Mouse (Mus musculus) MEL (cell line): Measurements from ENCODE around the gene Sema6d. TPM values are rescaled to one million over a fixed set of nuclear protein-coding genes. Genes with fewer than 3 reads are reported as not detected.

Source experiments
- DNase-seq: peaks from one replicate; pipeline ENCODE4 v3.0.0; 2011; ENCODE audit warnings: low read depth, low spot score
- H3K27ac ChIP-seq: 2 replicates; pipeline ENCODE4 v1.5.1; 2012; ENCODE audit warnings: low read depth, mild to moderate bottlenecking, control low read depth, low read length, moderate library complexity; ENCODE audit not compliant: control insufficient read depth
- H3K27me3 ChIP-seq, 2 experiments: fragments of 150-350 bp in 1 of 2; sonication (generic) in 1 of 2; 2 replicates each; pipeline ENCODE4 v1.6.1; 2012; ENCODE audit warnings: low read length in 2 of 2, mild to moderate bottlenecking in 2 of 2, improper control_type of control experiment in 1 of 2, moderate library complexity in 1 of 2; ENCODE audit not compliant: insufficient read depth in 2 of 2, control insufficient read depth in 1 of 2
- H3K36me3 ChIP-seq, 2 experiments: 2 replicates each; pipeline ENCODE4 v1.6.1; 2012 to 2014; ENCODE audit warnings: low read length in 2 of 2, improper control_type of control experiment in 1 of 2, inconsistent platforms in 1 of 2, mild to moderate bottlenecking in 1 of 2; ENCODE audit not compliant: insufficient read depth in 2 of 2, control insufficient read depth in 1 of 2
- H3K4me1 ChIP-seq, 2 experiments: fragments of 150-350 bp in 1 of 2; sonication (generic) in 1 of 2; 2 replicates each; pipeline ENCODE4 v1.6.1; 2012; ENCODE audit warnings: low read length in 2 of 2, improper control_type of control experiment in 1 of 2, mild to moderate bottlenecking in 1 of 2; ENCODE audit not compliant: insufficient read depth in 2 of 2, control insufficient read depth in 1 of 2
- H3K4me3 ChIP-seq, 2 experiments: fragments of 150-350 bp in 1 of 2; sonication (generic) in 1 of 2; 2 replicates each; pipeline ENCODE4 v1.5.1; 2012; ENCODE audit warnings: low read depth in 2 of 2, low read length in 2 of 2, mild to moderate bottlenecking in 2 of 2, moderate library complexity in 2 of 2, control low read depth in 1 of 2, improper control_type of control experiment in 1 of 2; ENCODE audit not compliant: control insufficient read depth in 1 of 2, insufficient read depth in 1 of 2
- H3K79me2 ChIP-seq: 2 replicates; pipeline ENCODE4 v1.6.1; 2012; ENCODE audit warnings: mild to moderate bottlenecking, low read length, moderate library complexity; ENCODE audit not compliant: control insufficient read depth, poor library complexity, insufficient read depth
- H3K9ac ChIP-seq: 2 replicates; pipeline ENCODE4 v1.6.1; 2012; ENCODE audit warnings: low read depth, mild to moderate bottlenecking, control low read depth, low read length, moderate library complexity; ENCODE audit not compliant: control insufficient read depth, poor library complexity, severe bottlenecking
- H3K9me3 ChIP-seq: fragments of 150-350 bp; sonication (generic); replicated peaks from 2 replicates; pipeline ENCODE4 v1.6.1; 2012; ENCODE audit warnings: mild to moderate bottlenecking, low read length, improper control_type of control experiment, moderate library complexity; ENCODE audit not compliant: insufficient read depth
- BHLHE40 ChIP-seq: IDR thresholded peaks from 2 replicates; pipeline ENCODE4 v1.6.1; 2012; ENCODE audit warnings: low read depth, mild to moderate bottlenecking, inconsistent platforms, low read length, improper control_type of control experiment, borderline replicate concordance
- CHD1 ChIP-seq: IDR thresholded peaks from 2 replicates; pipeline ENCODE4 v1.6.1; 2012; ENCODE audit warnings: low read depth, mild to moderate bottlenecking, inconsistent platforms, low read length, improper control_type of control experiment
- CHD2 ChIP-seq: IDR thresholded peaks from 2 replicates; pipeline ENCODE4 v1.6.1; 2011; ENCODE audit warnings: low read length, improper control_type of control experiment
- CTCF ChIP-seq, 3 experiments: IDR thresholded peaks in 2 of 3; conservative IDR thresholded peaks in 1 of 3; 2 replicates each; pipeline ENCODE4 v1.5.1; 2011 to 2012; ENCODE audit warnings: low read length in 3 of 3, low read depth in 2 of 3, mild to moderate bottlenecking in 2 of 3, improper control_type of control experiment in 1 of 3, inconsistent platforms in 1 of 3, mixed read lengths in 1 of 3, moderate library complexity in 1 of 3; ENCODE audit not compliant: control insufficient read depth in 1 of 3, insufficient read depth in 1 of 3, poor library complexity in 1 of 3, severe bottlenecking in 1 of 3
- E2F4 ChIP-seq: IDR thresholded peaks from 2 replicates; pipeline ENCODE4 v1.6.1; 2011; ENCODE audit warnings: low read depth, low read length, improper control_type of control experiment, borderline replicate concordance
- ELF1 ChIP-seq: IDR thresholded peaks from 2 replicates; pipeline ENCODE4 v1.6.1; 2014; ENCODE audit warnings: low read depth, mild to moderate bottlenecking, inconsistent platforms, low read length, improper control_type of control experiment, moderate library complexity
- ETS1 ChIP-seq: IDR thresholded peaks from 2 replicates; pipeline ENCODE4 v1.6.1; 2012; ENCODE audit warnings: low read depth, mild to moderate bottlenecking, inconsistent platforms, low read length, improper control_type of control experiment, moderate library complexity
- HCFC1 ChIP-seq: IDR thresholded peaks from 2 replicates; pipeline ENCODE4 v1.6.1; 2012; ENCODE audit warnings: low read depth, mild to moderate bottlenecking, inconsistent platforms, low read length, improper control_type of control experiment, moderate library complexity
- KAT2A ChIP-seq: conservative IDR thresholded peaks from 2 replicates; pipeline ENCODE4 v1.6.1; 2012; ENCODE audit warnings: low read depth, low read length, improper control_type of control experiment, inconsistent platforms
- MAFK ChIP-seq: IDR thresholded peaks from 2 replicates; pipeline ENCODE4 v1.6.1; 2011; ENCODE audit warnings: low read depth, mild to moderate bottlenecking, low read length, improper control_type of control experiment, borderline replicate concordance
- NELFE ChIP-seq: IDR thresholded peaks from 2 replicates; pipeline ENCODE4 v1.6.1; 2011; ENCODE audit warnings: low read depth, low read length, improper control_type of control experiment
- NRF1 ChIP-seq: IDR thresholded peaks from 2 replicates; pipeline ENCODE4 v1.6.1; 2014; ENCODE audit warnings: low read depth, mild to moderate bottlenecking, inconsistent platforms, low read length, improper control_type of control experiment, moderate library complexity; ENCODE audit not compliant: poor library complexity, insufficient read depth, severe bottlenecking
- POLR2A ChIP-seq, 2 experiments: IDR thresholded peaks; 2 replicates each; pipeline ENCODE4 v1.6.1; 2011 to 2012; ENCODE audit warnings: low read length in 2 of 2, mild to moderate bottlenecking in 2 of 2, control low read depth in 1 of 2, improper control_type of control experiment in 1 of 2, low read depth in 1 of 2, moderate library complexity in 1 of 2; ENCODE audit not compliant: control insufficient read depth in 1 of 2, insufficient read depth in 1 of 2, poor library complexity in 1 of 2
- POLR2AphosphoS5 ChIP-seq: IDR thresholded peaks from 2 replicates; pipeline ENCODE4 v1.6.1; 2012; ENCODE audit warnings: low read depth, borderline replicate concordance, mild to moderate bottlenecking, inconsistent platforms, low read length, moderate library complexity, mixed read lengths
- RCOR1 ChIP-seq: IDR thresholded peaks from 2 replicates; pipeline ENCODE4 v1.6.1; 2012; ENCODE audit warnings: low read depth, mild to moderate bottlenecking, inconsistent platforms, low read length, improper control_type of control experiment
- SIN3A ChIP-seq: IDR thresholded peaks from 2 replicates; pipeline ENCODE4 v1.6.1; 2012; ENCODE audit warnings: low read length, improper control_type of control experiment, inconsistent platforms
- SMC3 ChIP-seq: IDR thresholded peaks from 2 replicates; pipeline ENCODE4 v1.6.1; 2011; ENCODE audit warnings: low read depth, low read length, improper control_type of control experiment
- TAL1 ChIP-seq: IDR thresholded peaks from 2 replicates; pipeline ENCODE4 v1.6.1; 2012; ENCODE audit warnings: mild to moderate bottlenecking, inconsistent platforms, low read length, moderate library complexity, mixed read lengths
- TBP ChIP-seq: IDR thresholded peaks from 2 replicates; pipeline ENCODE4 v1.8.0; 2011; ENCODE audit warnings: low read depth, low read length, improper control_type of control experiment
- TCF12 ChIP-seq: IDR thresholded peaks from 2 replicates; pipeline ENCODE4 v1.6.1; 2014; ENCODE audit warnings: low read depth, mild to moderate bottlenecking, inconsistent platforms, low read length, improper control_type of control experiment, moderate library complexity
- ZKSCAN1 ChIP-seq: IDR thresholded peaks from 2 replicates; pipeline ENCODE4 v1.6.1; 2012; ENCODE audit warnings: low read depth, mild to moderate bottlenecking, inconsistent platforms, low read length, improper control_type of control experiment, moderate library complexity
- ZMIZ1 ChIP-seq: IDR thresholded peaks from 2 replicates; pipeline ENCODE4 v1.6.1; 2012; ENCODE audit warnings: low read depth, mild to moderate bottlenecking, inconsistent platforms, low read length, improper control_type of control experiment, moderate library complexity
- polyA plus RNA-seq, 2 experiments: library from polyadenylated mRNA; stranded (reverse) in 1 of 2; unstranded in 1 of 2; fragments of >175 nt in 1 of 2; fragments of >200 nt in 1 of 2; gene quantifications; 2 replicates each; pipeline versions ENCODE4 v1.2.1 to v1.2.4; 2012; ENCODE audit warnings: low replicate concordance in 2 of 2, low read depth in 1 of 2; ENCODE audit not compliant: insufficient read length in 2 of 2, insufficient read depth in 1 of 2, missing spikeins in 1 of 2
- total RNA-seq: library from RNA; depleted of rRNA; stranded (reverse); fragments of 300-350 nt; gene quantifications from 2 replicates; pipeline ENCODE4 v1.2.3, GENCODE M21; 2012

Sema6d gene
- total and polyA plus RNA-seq, 3 experiments, result not detected

DNA sequence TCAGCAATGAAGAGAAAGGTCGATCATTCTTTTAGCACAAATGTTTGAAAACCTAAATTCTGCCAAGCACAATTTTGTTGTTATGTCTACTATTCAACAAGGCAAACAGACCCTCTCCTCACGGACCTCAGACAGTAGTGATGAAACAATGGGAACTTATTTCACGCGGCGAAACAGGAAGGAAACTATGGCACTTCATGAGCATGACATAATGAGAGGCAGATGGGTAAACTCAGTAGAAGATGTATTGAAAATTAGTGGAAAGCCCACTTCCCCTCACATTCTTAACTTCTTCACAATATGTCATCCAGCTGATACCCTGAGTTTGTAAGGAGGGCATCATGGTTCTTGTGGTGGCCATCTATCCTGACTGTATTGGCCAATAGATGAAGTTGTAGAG is 116.0 kb downstream of the Sema6d start:
- H3K27me3 ChIP-seq, result no peaks in the 10 kb centered on the region
- no peak for DNase-seq
- no peaks in the 10 kb centered on the region for H3K79me2 ChIP-seq
- no peak for TF ChIP-seq ETS1
- no peaks in the 10 kb centered on the region for H3K36me3 ChIP-seq
- H3K9ac ChIP-seq, result no peak overlapping the region
- no peak overlapping the region for H3K4me3 ChIP-seq
- H3K9me3 ChIP-seq, result no peaks in the 10 kb centered on the region
- H3K27ac ChIP-seq, result no peak overlapping the region
- no peaks in the 10 kb centered on the region for H3K4me1 ChIP-seq

GRCm38 (mm10) chr2:124208251-124208650 is 118.5 kb downstream of the Sema6d start:
- TF ChIP-seq RCOR1 (no peak), BHLHE40 (no peak), CHD1 (no peak), POLR2AphosphoS5 (no peak), SMC3 (no peak), TCF12 (no peak), ZKSCAN1 (no peak), E2F4 (no peak), ETS1 (no peak), ZMIZ1 (no peak), KAT2A (no peak), HCFC1 (no peak), SIN3A (no peak), TBP (no peak)
- TF ChIP-seq, all 39 proteins: peak for 0
- Histone ChIP-seq H3K9me3 (no peaks in the 10 kb centered on the region), H3K36me3 (no peaks in the 10 kb centered on the region), H3K27ac (no peak overlapping the region), H3K4me3 (no peak overlapping the region), H3K9ac (no peak overlapping the region), H3K4me1 (no peaks in the 10 kb centered on the region), H3K79me2 (no peaks in the 10 kb centered on the region), H3K27me3 (no peaks in the 10 kb centered on the region)
- DNase-seq, result no peak

- Histone ChIP-seq H3K36me3 (no peaks in the 10 kb centered on the region), H3K9ac (no peak overlapping the region), H3K27me3 (no peaks in the 10 kb centered on the region), H3K4me1 (no peaks in the 10 kb centered on the region), H3K9me3 (no peaks in the 10 kb centered on the region), H3K79me2 (no peaks in the 10 kb centered on the region), H3K27ac (no peak overlapping the region), H3K4me3 (no peak overlapping the region)
- TF ChIP-seq CTCF (IDR thresholded peaks at IDR 0.05 in 2 of 3, conservative IDR thresholded peaks at IDR 0.05 in 1 of 3; ENCODE audit: control insufficient read depth in 1 of 3, insufficient read depth in 1 of 3, low read depth in 2 of 3, low read length in 3 of 3, poor library complexity in 1 of 3, severe bottlenecking in 1 of 3), result no peak
- no peak for TF ChIP-seq HCFC1
- TF ChIP-seq NELFE, result no peak
- no peak for TF ChIP-seq CHD1
- no peak for TF ChIP-seq ZMIZ1
- no peak for TF ChIP-seq MAFK
- TF ChIP-seq CHD2, result no peak
- TF ChIP-seq ETS1, result no peak
- no peak for TF ChIP-seq RCOR1
- TF ChIP-seq TAL1, result no peak
- no peak for TF ChIP-seq NRF1
- no peak for TF ChIP-seq KAT2A
- no peak for TF ChIP-seq ELF1
- no peak for TF ChIP-seq POLR2A (IDR thresholded peaks at IDR 0.05; ENCODE audit: control insufficient read depth in 1 of 2, insufficient read depth in 1 of 2, low read depth in 1 of 2, low read length in 2 of 2, poor library complexity in 1 of 2)
- no peak for TF ChIP-seq ZKSCAN1
- DNase-seq, result no peak
Observed at GRCm38 (mm10) chr2:124223559-124223958, 133.8 kb downstream of the Sema6d start.
